Mouse (Mus musculus) lung, embryonic 14.5 days (tissue): ENCODE measurements around the gene Bahcc1. TPM values are rescaled to one million over a fixed set of nuclear protein-coding genes. Genes with fewer than 3 reads are reported as not detected.

ENCODE experiments used
- ATAC-seq: fragments of 200-750 bp; cut with Nextera tagmentation; 2 replicates; pipeline ENCODE4 v1.8.0; 2017; ENCODE audit warnings: mild to moderate bottlenecking, moderate TSS enrichment, moderate library complexity; ENCODE audit not compliant: insufficient read depth
- DNase-seq: peaks from one replicate; pipeline ENCODE4 v3.0.0-alpha.2; 2015
- H3K27ac ChIP-seq: fragments of 300-500 bp; sonication (generic); 2 replicates; pipeline ENCODE4 v1.5.1; 2014; ENCODE audit warnings: low read depth, mild to moderate bottlenecking, moderate library complexity
- H3K27me3 ChIP-seq: fragments of 300-500 bp; sonication (generic); 2 replicates; pipeline ENCODE4 v1.6.1; 2014; ENCODE audit warnings: low read length, control low read depth; ENCODE audit not compliant: insufficient read depth
- H3K36me3 ChIP-seq: fragments of 300-500 bp; sonication (generic); 2 replicates; pipeline ENCODE4 v1.6.1; 2014; ENCODE audit warnings: control low read depth; ENCODE audit not compliant: insufficient read depth
- H3K4me1 ChIP-seq: fragments of 300-500 bp; sonication (generic); 2 replicates; pipeline ENCODE4 v1.6.1; 2014; ENCODE audit warnings: antibody characterized with exemption, control low read depth; ENCODE audit not compliant: insufficient read depth
- H3K4me2 ChIP-seq: fragments of 300-500 bp; sonication (generic); 2 replicates; pipeline ENCODE4 v1.6.1; 2014; ENCODE audit warnings: mild to moderate bottlenecking
- H3K4me3 ChIP-seq: fragments of 300-500 bp; sonication (generic); 2 replicates; pipeline ENCODE4 v1.5.1; 2014; ENCODE audit warnings: low read depth, low read length
- H3K9ac ChIP-seq: fragments of 300-500 bp; sonication (generic); 2 replicates; pipeline ENCODE4 v1.6.1; 2014
- H3K9me3 ChIP-seq: fragments of 300-500 bp; sonication (generic); 2 replicates; pipeline ENCODE4 v1.6.1; 2016; ENCODE audit warnings: low read depth, low read length, control low read depth
- CTCF ChIP-seq: IDR thresholded peaks from 2 replicates; pipeline ENCODE4 v1.5.1; 2016; ENCODE audit warnings: antibody characterized with exemption, low read depth
- WGBS: fragments of 180-500 bp; shearing (Covaris S2); extraction: QIAGEN DNeasy Blood & Tissue Kit; methylation state at CpG from one replicate; pipeline ENCODE4 v1.1.7; 2014; 5-methylcytosine and 5-hydroxymethylcytosine counted together
- polyA plus RNA-seq: library from polyadenylated mRNA; unstranded; fragments of >200 nt; fragmentation: Nextera tagmentation; extraction: Ambion mirVana; gene quantifications from 2 replicates; pipeline ENCODE4 v1.2.1, GENCODE M21; 2014

Gene Bahcc1
- polyA plus RNA-seq, 1 experiment from 2014 or later = 14.3 TPM

GRCm38 (mm10) chr11:120261416-120262355, 28.9 kb downstream of the Bahcc1 start:
- peak; percentile 83 for ATAC-seq
- H3K36me3 ChIP-seq = 0 out of 2 replicates have a peak, but pooled peaks cover 13% of the 10 kb centered on the region

DNA sequence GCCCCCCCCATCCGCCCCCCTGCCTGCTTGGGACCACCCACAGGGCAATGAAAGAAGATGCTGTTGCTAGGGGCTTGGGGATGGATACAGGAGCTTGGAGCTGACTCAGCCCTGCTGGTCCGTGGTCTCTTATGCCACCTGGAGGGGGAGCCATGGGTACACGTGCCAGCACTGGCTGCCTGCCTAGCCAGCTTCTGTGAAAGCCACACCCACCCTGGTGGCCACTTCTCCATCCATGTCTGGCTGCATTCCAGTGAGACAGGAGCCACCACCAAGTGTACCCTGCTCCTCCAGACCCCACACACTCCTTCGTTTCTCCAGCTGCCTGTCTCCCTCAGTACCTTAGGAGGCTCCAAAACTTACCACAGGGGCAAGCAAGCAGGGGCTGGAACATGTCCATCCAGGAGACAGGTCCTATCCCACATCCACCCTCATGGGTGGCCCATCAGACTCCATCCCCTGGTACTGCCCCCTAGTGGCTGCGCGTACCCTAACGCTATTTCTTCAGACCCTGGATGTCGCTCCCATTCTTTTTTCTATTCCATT, 29.7 kb downstream of the Bahcc1 start:
- Histone ChIP-seq H3K36me3 (0 out of 2 replicates have a peak, but pooled peaks cover 13% of the 10 kb centered on the region), H3K9ac (no peak overlapping the region), H3K4me3 (no peak overlapping the region), H3K4me2 (peak overlapping the region; percentile 27; the same call in 1 of the 2 replicates), H3K4me1 (peaks cover 60% of the 10 kb centered on the region), H3K27ac (peak overlapping the region; percentile 84), H3K9me3 (no peaks in the 10 kb centered on the region), H3K27me3 (no peaks in the 10 kb centered on the region)
- ATAC-seq (peak; percentile 40), DNase-seq (peak; percentile 92)
- peak; percentile 82 for TF ChIP-seq CTCF
- 23% methylated on average over 8 of the region's 8 CpGs for WGBS

More at GRCm38 (mm10) chr11:120261416-120262355, 28.9 kb downstream of the Bahcc1 start:
- Histone ChIP-seq H3K27ac (peak overlapping the region; percentile 84), H3K4me3 (no peak overlapping the region), H3K9me3 (no peaks in the 10 kb centered on the region), H3K4me2 (peak overlapping the region; percentile 27), H3K9ac (no peak overlapping the region), H3K27me3 (no peaks in the 10 kb centered on the region), H3K4me1 (peaks cover 66% of the 10 kb centered on the region)
- no peak for TF ChIP-seq CTCF
- DNase-seq = peak; percentile 95
- 12% methylated on average over 20 of the region's 20 CpGs for WGBS

DNA sequence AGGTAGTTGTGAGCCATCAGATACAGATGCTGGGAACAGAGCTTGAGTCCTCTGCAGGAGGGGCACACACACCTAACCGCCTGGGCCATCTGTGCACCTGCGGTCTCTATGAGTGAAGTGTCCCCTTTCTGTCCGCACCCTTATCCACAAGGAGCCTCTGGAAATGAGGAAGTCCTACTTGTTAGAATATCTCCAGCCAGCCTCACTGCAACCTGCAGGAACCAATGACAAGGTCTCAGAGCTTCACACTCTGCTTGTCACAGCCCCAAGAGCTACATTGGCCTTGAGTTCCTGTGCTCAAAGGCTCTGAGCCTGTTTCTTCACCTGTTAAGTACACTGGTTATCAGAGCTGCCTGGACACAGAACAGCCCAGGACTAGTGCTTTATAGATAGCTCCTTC, 30.4 kb downstream of the Bahcc1 start:
- Histone ChIP-seq H3K4me1 (peaks cover 60% of the 10 kb centered on the region), H3K27me3 (no peaks in the 10 kb centered on the region), H3K9ac (no peak overlapping the region), H3K4me2 (no peak overlapping the region), H3K27ac (peak overlapping the region; percentile 84; the same call in 1 of the 2 replicates), H3K9me3 (no peaks in the 10 kb centered on the region), H3K4me3 (no peak overlapping the region), H3K36me3 (0 out of 2 replicates have a peak, but pooled peaks cover 13% of the 10 kb centered on the region)
- TF ChIP-seq CTCF = no peak
- 82% methylated on average over 3 of the region's 3 CpGs for WGBS
- ATAC-seq (no peak), DNase-seq (no peak)

DNA sequence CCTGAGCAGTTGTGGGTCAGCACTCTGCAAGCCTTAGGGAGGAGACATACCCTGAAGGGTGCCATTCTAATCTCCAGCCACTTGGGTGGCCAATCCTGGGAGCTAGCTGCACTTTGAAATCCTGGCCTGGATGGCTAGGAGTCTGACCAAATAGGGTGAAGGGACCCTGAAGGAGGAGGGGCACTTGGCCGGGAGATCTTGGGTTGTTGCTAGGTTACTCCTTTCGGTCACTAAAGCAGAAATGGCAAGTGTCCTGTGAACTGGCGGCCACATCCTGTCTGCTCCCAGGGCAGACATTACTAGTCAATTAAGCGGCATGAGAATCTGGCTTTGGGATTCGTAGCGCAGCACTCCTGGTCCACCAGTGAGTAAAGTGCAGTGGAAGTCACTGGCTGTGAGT, 31.3 kb downstream of the Bahcc1 start:
- Histone ChIP-seq H3K36me3 (peaks cover 14% of the 10 kb centered on the region; the same call in 1 of the 2 replicates), H3K27ac (no peak overlapping the region), H3K4me1 (peaks cover 56% of the 10 kb centered on the region), H3K9me3 (no peaks in the 10 kb centered on the region), H3K27me3 (no peaks in the 10 kb centered on the region), H3K9ac (no peak overlapping the region), H3K4me3 (no peak overlapping the region), H3K4me2 (no peak overlapping the region)
- WGBS = 60% methylated on average over 6 of the region's 6 CpGs
- ATAC-seq (no peak), DNase-seq (peak; percentile 45)
- TF ChIP-seq CTCF = no peak; the same call in 1 of the 2 replicates

- ATAC-seq = no peak
- peaks cover 46% of the 10 kb centered on the region for H3K4me1 ChIP-seq
- H3K27me3 ChIP-seq = no peaks in the 10 kb centered on the region
- H3K4me2 ChIP-seq = no peak overlapping the region
- H3K9me3 ChIP-seq = no peaks in the 10 kb centered on the region
- 29% methylated on average over 5 of the region's 5 CpGs for WGBS
- no peak for TF ChIP-seq CTCF
- no peak overlapping the region for H3K27ac ChIP-seq
- H3K36me3 ChIP-seq = peaks cover 14% of the 10 kb centered on the region; the same call in 1 of the 2 replicates
- H3K9ac ChIP-seq = no peak overlapping the region
- H3K4me3 ChIP-seq = no peak overlapping the region
- DNase-seq = peak; percentile 34
These were observed 32.7 kb downstream of the Bahcc1 start for GRCm38 (mm10) chr11:120265458-120265857.

DNA sequence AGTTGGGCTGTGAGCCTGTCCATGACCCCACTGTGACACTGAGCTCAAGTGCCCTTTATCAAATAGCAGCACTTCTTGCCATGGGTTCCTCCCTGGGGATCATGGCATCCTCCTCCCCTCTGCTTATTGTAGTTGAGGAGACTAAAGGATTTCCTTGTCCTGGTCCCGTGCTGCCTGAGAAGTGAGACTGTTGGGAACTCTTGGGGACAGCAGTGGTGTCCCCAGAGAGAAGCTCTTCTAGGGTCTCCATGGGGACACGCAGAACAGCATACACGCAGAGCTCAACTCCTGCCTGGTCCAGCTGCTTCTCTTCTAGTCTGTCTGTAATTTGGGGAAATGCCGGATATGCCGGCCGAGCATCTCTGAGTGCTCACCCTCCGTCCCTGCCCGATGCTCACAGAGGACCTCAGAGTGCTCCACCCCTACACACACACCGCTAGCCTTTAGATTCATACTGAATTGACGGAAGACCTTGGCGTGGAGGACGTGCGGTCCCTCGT, 33.6 kb downstream of the Bahcc1 start:
- H3K4me2 ChIP-seq = no peak overlapping the region
- no peak for TF ChIP-seq CTCF
- no peaks in the 10 kb centered on the region for H3K27me3 ChIP-seq
- no peaks in the 10 kb centered on the region for H3K9me3 ChIP-seq
- peaks cover 19% of the 10 kb centered on the region for H3K36me3 ChIP-seq
- DNase-seq = no peak
- H3K27ac ChIP-seq = no peak overlapping the region
- no peak overlapping the region for H3K9ac ChIP-seq
- no peak for ATAC-seq
- 82% methylated on average over 14 of the region's 14 CpGs for WGBS
- no peak overlapping the region for H3K4me3 ChIP-seq
- peaks cover 41% of the 10 kb centered on the region for H3K4me1 ChIP-seq

DNA sequence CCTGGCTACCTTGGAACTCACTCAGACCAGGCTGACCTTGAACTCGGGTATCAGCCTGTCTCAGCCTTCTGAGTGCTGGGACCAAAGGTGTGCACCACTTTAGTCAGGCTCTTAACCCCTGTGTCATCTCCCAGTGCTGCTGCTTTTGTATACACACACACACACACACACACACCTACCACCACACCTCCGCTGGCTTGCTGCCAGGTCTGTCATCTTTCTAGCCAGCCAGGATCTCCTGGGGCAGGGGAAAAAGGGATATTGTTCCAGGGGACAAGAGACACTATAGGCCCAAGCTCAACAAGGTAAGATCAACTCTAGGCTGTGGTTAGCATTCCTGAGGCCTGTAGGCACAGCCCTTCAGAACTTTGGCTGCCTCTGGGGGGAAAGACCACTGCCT, 34.5 kb downstream of the Bahcc1 start:
- Histone ChIP-seq H3K9ac (no peak overlapping the region), H3K27me3 (no peaks in the 10 kb centered on the region), H3K4me2 (no peak overlapping the region), H3K9me3 (no peaks in the 10 kb centered on the region), H3K4me3 (no peak overlapping the region), H3K27ac (peak overlapping the region; percentile 30; the same call in 1 of the 2 replicates), H3K36me3 (peaks cover 29% of the 10 kb centered on the region), H3K4me1 (peaks cover 32% of the 10 kb centered on the region)
- no peak for ATAC-seq
- peak; percentile 13 for DNase-seq
- TF ChIP-seq CTCF = no peak
- 82% methylated on average over 2 of the region's 2 CpGs for WGBS
